25 mouse cellular contexts compared by ENCODE assay signal in genomic region chr5:36675466-36675865, GRCm38 (mm10). TPM values are rescaled to one million over a fixed set of nuclear protein-coding genes. Genes with fewer than 3 reads are reported as not detected.
DNase-seq lines count a peak whose midpoint lies in the region; ATAC-seq and TF ChIP-seq lines count a peak whose summit lies in the region.
"Had no signal": no experiment of that assay in that cellular context is flagged by ENCODE, and none has a peak within 500 bp of the region (broad histone marks: within the 10 kb centered on the region; RNA-seq: fewer than 3 reads in every experiment).

No protein-coding gene starts in this region.

- H3K36me3 ChIP-seq in liver, embryonic 15.5 days (replicated peaks): peaks cover 19% of the 10 kb centered on the region
- H3K36me3 ChIP-seq: intestine, embryonic 15.5 days had no signal

- DNase-seq in heart, adult 11 months: peak; percentile 79
- no peak for DNase-seq in heart, adult 8-10 months (ENCODE audit: low spot score)
- DNase-seq in 3T3-L1 (ENCODE audit: low read depth, low spot score): peak; percentile 68
- peak; percentile 36 for DNase-seq in adipocyte (ENCODE audit: low spot score)
- no peak for DNase-seq in frontal cortex, postnatal 25 days (ENCODE audit: low spot score in 2 of 2)
- DNase-seq in cerebellum, adult 18-20 months: no peak
- no peak for DNase-seq in cerebellum, adult 2 months
- DNase-seq: B cell, adult 2 months; cerebellum, adult 9-11 months; heart, postnatal 4 days; kidney, adult 9 months; kidney, postnatal 14 days; layer of hippocampus, postnatal 36 days; lung, adult 2 months; lung, postnatal 14 days; right cerebral cortex, postnatal 25 days; thymus, adult 18-20 months; thymus, postnatal 36 days had no signal

- no peak overlapping the region for H3K9ac ChIP-seq in liver, embryonic 15.5 days
- H3K9ac ChIP-seq: embryonic facial prominence, embryonic 15.5 days; hindbrain, embryonic 15.5 days; intestine, embryonic 15.5 days; limb, embryonic 12.5 days; midbrain, embryonic 13.5 days had no signal

- WGBS in liver, embryonic 15.5 days (ENCODE audit: insufficient replicate concordance): 68% methylated on average over 1 of the region's 1 CpGs
- WGBS in cerebellum, adult 2 months: 16% methylated on average over 1 of the region's 1 CpGs

- no peak overlapping the region for H3K4me3 ChIP-seq in liver, embryonic 15.5 days (replicated peaks)
- H3K4me3 ChIP-seq in cerebellum, adult 2 months (replicated peaks; ENCODE audit: insufficient read depth, low read depth, low read length): no peak overlapping the region
- H3K4me3 ChIP-seq: embryonic facial prominence, embryonic 15.5 days; heart, embryonic 10.5 days; hindbrain, embryonic 15.5 days; intestine, embryonic 15.5 days; limb, embryonic 12.5 days; midbrain, embryonic 13.5 days had no signal

- 0 out of 2 replicates have a peak overlapping the region, but pooled peaks have one; percentile 16 for H3K27ac ChIP-seq in liver, embryonic 15.5 days (replicated peaks)
- no peak overlapping the region for H3K27ac ChIP-seq in cerebellum, adult 2 months (ENCODE audit: insufficient read depth, low read length)
- H3K27ac ChIP-seq: embryonic facial prominence, embryonic 15.5 days; heart, embryonic 10.5 days; hindbrain, embryonic 15.5 days; limb, embryonic 12.5 days; midbrain, embryonic 13.5 days had no signal

- no peaks in the 10 kb centered on the region for H3K27me3 ChIP-seq in liver, embryonic 15.5 days
- no peaks in the 10 kb centered on the region for H3K27me3 ChIP-seq in cerebellum, adult 2 months (ENCODE audit: control insufficient read depth, insufficient read depth, low read length)
- H3K27me3 ChIP-seq: embryonic facial prominence, embryonic 15.5 days; hindbrain, embryonic 15.5 days; intestine, embryonic 15.5 days; limb, embryonic 12.5 days; midbrain, embryonic 13.5 days had no signal

- no peak for ATAC-seq in liver, embryonic 15.5 days (ENCODE audit: insufficient read depth)
- ATAC-seq: midbrain, embryonic 13.5 days had no signal

- H3K4me2 ChIP-seq in liver, embryonic 15.5 days: no peak overlapping the region
- H3K4me2 ChIP-seq: embryonic facial prominence, embryonic 15.5 days; hindbrain, embryonic 15.5 days; intestine, embryonic 15.5 days; limb, embryonic 12.5 days; midbrain, embryonic 13.5 days had no signal

- TF ChIP-seq CTCF in cerebellum, adult 2 months (IDR thresholded peaks at IDR 0.05; ENCODE audit: borderline replicate concordance, insufficient read depth, low read depth, low read length): no peak

- H3K4me1 ChIP-seq in liver, embryonic 15.5 days (replicated peaks): peaks cover 47% of the 10 kb centered on the region
- peaks cover 6% of the 10 kb centered on the region for H3K4me1 ChIP-seq in cerebellum, adult 2 months (ENCODE audit: control insufficient read depth, insufficient read depth, low read length)
- H3K4me1 ChIP-seq: embryonic facial prominence, embryonic 15.5 days had no signal

- TF ChIP-seq POLR2A in cerebellum, adult 2 months (IDR thresholded peaks at IDR 0.05; ENCODE audit: borderline replicate concordance, insufficient read depth, low read length): no peak

- no peaks in the 10 kb centered on the region for H3K9me3 ChIP-seq in liver, embryonic 15.5 days (replicated peaks)
- H3K9me3 ChIP-seq: embryonic facial prominence, embryonic 15.5 days; heart, embryonic 10.5 days; hindbrain, embryonic 15.5 days; intestine, embryonic 15.5 days; limb, embryonic 12.5 days; midbrain, embryonic 13.5 days had no signal

RNA-seq across cellular contexts. Expression of gene D5Ertd579e, which starts 20.4 kb away (rescaled TPM):
- total RNA-seq in heart, adult 8-10 months (2022): 10 to 100 TPM; 89.7 to 97.8 (median 92.7) TPM
- 22.1 and 22.2 TPM in 2 replicates for polyA plus RNA-seq in liver, embryonic 15.5 days (2015; fragmentation: Nextera tagmentation; extraction: Ambion mirVana)
- 69.4 and 75.9 TPM in 2 replicates for polyA plus RNA-seq in cerebellum, adult 2 months (2012; rRNA removed)

Comparison
In these comparisons a context has a peak if more than half of its experiments do, and no peak if none do; other contexts are left out.
1. DNase-seq: peak in heart, adult 11 months (single experiment), 3T3-L1 (single experiment) and adipocyte (single experiment); none in heart, adult 8-10 months (single experiment), frontal cortex, postnatal 25 days (0 of 2), cerebellum, adult 18-20 months (0 of 2) and cerebellum, adult 2 months (0 of 2).